Mouse (Mus musculus) forebrain, embryonic 15.5 days (tissue): Measurements from ENCODE around the gene Dnah1. TPM values are rescaled to one million over a fixed set of nuclear protein-coding genes. Genes with fewer than 3 reads are reported as not detected.

Experiments used
- ATAC-seq: fragments of 200-750 bp; cut with Nextera tagmentation; replicated peaks from 2 replicates; pipeline ENCODE4 v1.8.0; 2017; ENCODE audit warnings: mild to moderate bottlenecking, moderate TSS enrichment, moderate library complexity
- H3K27ac ChIP-seq: fragments of 300-500 bp; sonication (generic); replicated peaks from 2 replicates; pipeline ENCODE4 v1.5.1; 2015; ENCODE audit warnings: mild to moderate bottlenecking, inconsistent platforms
- H3K27me3 ChIP-seq: fragments of 300-500 bp; sonication (generic); 2 replicates; pipeline ENCODE4 v1.6.1; 2015; ENCODE audit warnings: inconsistent platforms
- H3K36me3 ChIP-seq: fragments of 300-500 bp; sonication (generic); 2 replicates; pipeline ENCODE4 v1.6.1; 2015; ENCODE audit warnings: mild to moderate bottlenecking, inconsistent platforms
- H3K4me1 ChIP-seq: fragments of 300-500 bp; sonication (generic); 2 replicates; pipeline ENCODE4 v1.6.1; 2015; ENCODE audit warnings: inconsistent platforms
- H3K4me2 ChIP-seq: fragments of 300-500 bp; sonication (generic); replicated peaks from 2 replicates; pipeline ENCODE4 v1.6.1; 2015; ENCODE audit warnings: mild to moderate bottlenecking, inconsistent platforms
- H3K4me3 ChIP-seq: fragments of 300-500 bp; sonication (generic); 2 replicates; pipeline ENCODE4 v1.5.1; 2015; ENCODE audit warnings: mild to moderate bottlenecking, inconsistent platforms
- H3K9ac ChIP-seq: fragments of 300-500 bp; sonication (generic); replicated peaks from 2 replicates; pipeline ENCODE4 v1.6.1; 2015; ENCODE audit warnings: mild to moderate bottlenecking, inconsistent platforms
- H3K9me3 ChIP-seq: fragments of 300-500 bp; sonication (generic); 2 replicates; pipeline ENCODE4 v1.6.1; 2016; ENCODE audit warnings: inconsistent platforms
- WGBS: fragments of 180-500 bp; shearing (Covaris S2); methylation state at CpG from one replicate; pipeline ENCODE4 v1.1.7; 2015; ENCODE audit warnings: mixed read lengths; 5-methylcytosine and 5-hydroxymethylcytosine counted together
- polyA plus RNA-seq: library from polyadenylated mRNA; unstranded; fragments of >200 nt; fragmentation: Nextera tagmentation; extraction: Ambion mirVana; gene quantifications from 2 replicates; pipeline ENCODE4 v1.2.1, GENCODE M21; 2015

Gene Dnah1
- polyA plus RNA-seq, 1 experiment from 2014 or later: 3.9 TPM

DNA sequence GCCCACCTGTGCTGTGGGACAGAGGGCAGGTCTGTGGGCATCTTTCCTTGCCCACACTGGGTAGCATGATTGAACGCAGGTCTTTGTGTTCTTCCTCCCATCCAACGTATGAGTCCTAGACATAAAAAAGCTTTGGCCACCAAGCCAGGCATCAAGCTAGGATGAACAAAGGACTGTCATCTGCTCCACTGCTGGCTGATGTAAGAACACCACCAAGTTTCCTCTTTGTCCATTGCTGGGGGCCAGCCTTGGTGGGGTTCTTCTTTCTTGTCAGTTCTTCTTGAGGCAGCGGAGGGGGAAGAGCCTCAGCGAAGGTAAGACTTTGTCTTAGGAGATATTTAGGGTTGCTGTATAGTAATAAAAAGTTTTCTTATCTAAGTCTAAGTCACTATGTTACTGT lies 7.3 kb upstream of the Dnah1 start:
- 86% methylated on average over 4 of the region's 4 CpGs for WGBS
- Histone ChIP-seq H3K9me3 (no peaks in the 10 kb centered on the region), H3K27ac (no peak overlapping the region), H3K27me3 (no peaks in the 10 kb centered on the region), H3K4me3 (no peak overlapping the region), H3K9ac (no peak overlapping the region), H3K36me3 (no peaks in the 10 kb centered on the region), H3K4me2 (no peak overlapping the region), H3K4me1 (peaks cover 6% of the 10 kb centered on the region)
- ATAC-seq: no peak

DNA sequence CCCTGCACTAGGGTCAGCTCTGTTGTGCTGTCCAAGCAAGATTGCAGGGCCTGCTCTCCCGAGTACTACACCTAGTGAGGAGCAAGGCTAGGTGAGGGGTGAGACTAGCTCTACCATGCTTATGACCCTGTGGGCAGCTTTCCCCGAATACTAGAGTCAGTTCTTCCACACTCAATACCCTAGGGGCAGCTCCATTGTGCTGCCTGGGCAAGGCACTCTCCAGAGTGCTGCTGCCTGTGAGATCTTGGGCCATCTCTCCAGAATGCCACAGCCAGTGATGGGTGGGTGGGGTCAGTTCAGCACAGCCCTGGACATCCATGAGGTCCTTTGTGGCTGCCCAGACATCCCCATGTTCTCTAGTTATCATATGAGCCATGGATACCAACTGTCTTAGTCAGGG lies 6.0 kb upstream of the Dnah1 start:
- Histone ChIP-seq H3K4me2 (no peak overlapping the region), H3K27ac (no peak overlapping the region), H3K4me3 (no peak overlapping the region), H3K36me3 (no peaks in the 10 kb centered on the region), H3K9me3 (no peaks in the 10 kb centered on the region), H3K4me1 (no peaks in the 10 kb centered on the region), H3K9ac (no peak overlapping the region), H3K27me3 (no peaks in the 10 kb centered on the region)
- ATAC-seq: no peak
- 58% methylated on average over 2 of the region's 2 CpGs for WGBS

DNA sequence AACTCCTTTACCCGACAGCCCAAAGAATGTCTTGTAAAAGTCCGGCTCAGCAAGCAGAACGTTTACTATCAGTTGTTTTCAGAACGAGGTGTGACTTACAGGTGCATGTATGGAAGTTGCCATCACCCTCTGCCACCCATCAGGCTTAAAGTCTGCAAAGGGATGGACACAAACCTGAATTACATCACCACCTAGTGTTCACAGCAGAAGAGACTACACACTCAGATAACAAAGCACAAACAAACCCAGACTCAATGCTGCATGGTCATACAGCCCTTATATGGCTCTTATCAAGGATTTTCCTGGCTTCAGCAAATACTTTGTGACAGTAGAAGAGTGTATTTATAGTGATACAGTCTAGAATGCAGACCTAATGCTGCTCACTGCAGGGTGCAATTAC lies 4.0 kb upstream of the Dnah1 start:
- Histone ChIP-seq H3K27me3 (no peaks in the 10 kb centered on the region), H3K36me3 (no peaks in the 10 kb centered on the region), H3K4me2 (no peak overlapping the region), H3K27ac (no peak overlapping the region), H3K4me1 (0 out of 2 replicates have a peak, but pooled peaks cover 6% of the 10 kb centered on the region), H3K9me3 (no peaks in the 10 kb centered on the region), H3K9ac (no peak overlapping the region), H3K4me3 (no peak overlapping the region)
- WGBS: 84% methylated on average over 4 of the region's 4 CpGs
- ATAC-seq: no peak

DNA sequence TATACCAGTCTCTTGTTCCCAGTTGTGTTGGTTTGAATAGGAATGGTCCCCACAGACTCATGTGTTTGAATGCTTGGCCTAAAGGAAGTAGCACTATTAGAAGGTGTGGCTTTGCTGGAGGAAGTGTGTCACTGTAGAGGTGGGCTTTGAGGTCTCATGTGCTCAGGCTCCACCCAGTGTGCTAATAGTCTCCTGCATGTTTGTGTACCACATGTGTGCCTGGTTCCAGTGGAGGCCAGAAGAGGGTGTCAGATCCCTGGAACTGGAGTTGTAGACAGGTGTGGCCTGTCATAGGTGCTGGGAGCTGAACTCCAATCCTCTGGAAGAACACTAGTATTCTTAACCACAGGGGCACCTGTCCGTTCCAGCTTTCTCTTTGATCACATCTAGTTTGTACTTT lies 3.5 kb upstream of the Dnah1 start:
- no peaks in the 10 kb centered on the region for H3K27me3 ChIP-seq
- H3K4me3 ChIP-seq: no peak overlapping the region
- H3K4me1 ChIP-seq: 0 out of 2 replicates have a peak, but pooled peaks cover 6% of the 10 kb centered on the region
- H3K36me3 ChIP-seq: no peaks in the 10 kb centered on the region
- 81% methylated on average over 1 of the region's 1 CpGs for WGBS
- H3K4me2 ChIP-seq: no peak overlapping the region
- H3K9me3 ChIP-seq: no peaks in the 10 kb centered on the region
- ATAC-seq: no peak
- no peak overlapping the region for H3K9ac ChIP-seq
- no peak overlapping the region for H3K27ac ChIP-seq

DNA sequence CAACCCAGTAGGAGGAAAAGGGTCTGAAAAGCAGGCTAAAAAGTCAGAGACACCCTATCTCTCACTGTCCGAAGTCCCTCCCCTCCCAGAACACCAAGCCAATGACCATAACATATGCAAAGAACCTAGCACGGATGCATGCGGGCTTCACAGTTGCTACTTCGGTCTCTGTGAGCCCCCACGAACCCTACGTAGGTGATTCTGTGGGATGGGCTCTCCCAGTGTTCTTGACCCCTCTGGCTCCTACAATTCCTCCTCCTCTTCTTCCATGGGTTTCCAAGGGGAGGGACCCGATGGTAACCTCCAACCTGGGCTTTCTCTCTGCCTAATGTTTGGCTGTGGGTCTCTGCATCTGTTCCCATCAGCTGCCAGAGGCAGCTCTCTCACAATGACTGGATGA lies 3.1 kb upstream of the Dnah1 start:
- no peaks in the 10 kb centered on the region for H3K36me3 ChIP-seq
- no peak overlapping the region for H3K27ac ChIP-seq
- H3K4me2 ChIP-seq: no peak overlapping the region
- H3K4me1 ChIP-seq: 0 out of 2 replicates have a peak, but pooled peaks cover 6% of the 10 kb centered on the region
- WGBS: 78% methylated on average over 7 of the region's 7 CpGs
- no peak for ATAC-seq
- H3K27me3 ChIP-seq: no peaks in the 10 kb centered on the region
- no peak overlapping the region for H3K4me3 ChIP-seq
- no peak overlapping the region for H3K9ac ChIP-seq
- no peaks in the 10 kb centered on the region for H3K9me3 ChIP-seq

DNA sequence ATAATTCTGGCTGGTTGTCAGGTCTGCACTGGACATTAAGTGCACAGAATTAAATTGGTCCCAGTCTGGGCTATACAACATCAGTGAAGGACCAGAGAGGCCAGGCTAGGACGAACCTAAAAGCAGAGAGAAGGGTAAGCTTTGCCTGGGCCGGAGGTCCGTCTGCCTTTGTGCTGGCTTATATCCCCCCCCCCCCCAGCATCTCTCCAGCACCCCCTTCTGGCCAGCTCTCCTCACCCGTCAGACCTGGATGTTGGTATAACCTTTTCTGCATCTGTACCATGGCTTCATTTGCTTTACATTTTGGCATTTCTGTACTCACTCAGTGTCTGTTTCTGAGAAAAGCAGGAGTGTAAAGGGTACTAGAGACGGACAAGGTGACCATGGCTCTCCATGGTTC lies 1.9 kb upstream of the Dnah1 start:
- Histone ChIP-seq H3K27ac (no peak overlapping the region), H3K27me3 (no peaks in the 10 kb centered on the region), H3K9me3 (no peaks in the 10 kb centered on the region), H3K36me3 (no peaks in the 10 kb centered on the region), H3K4me2 (no peak overlapping the region), H3K9ac (no peak overlapping the region), H3K4me1 (0 out of 2 replicates have a peak, but pooled peaks cover 6% of the 10 kb centered on the region), H3K4me3 (no peak overlapping the region)
- ATAC-seq: no peak
- WGBS: 54% methylated on average over 5 of the region's 5 CpGs

DNA sequence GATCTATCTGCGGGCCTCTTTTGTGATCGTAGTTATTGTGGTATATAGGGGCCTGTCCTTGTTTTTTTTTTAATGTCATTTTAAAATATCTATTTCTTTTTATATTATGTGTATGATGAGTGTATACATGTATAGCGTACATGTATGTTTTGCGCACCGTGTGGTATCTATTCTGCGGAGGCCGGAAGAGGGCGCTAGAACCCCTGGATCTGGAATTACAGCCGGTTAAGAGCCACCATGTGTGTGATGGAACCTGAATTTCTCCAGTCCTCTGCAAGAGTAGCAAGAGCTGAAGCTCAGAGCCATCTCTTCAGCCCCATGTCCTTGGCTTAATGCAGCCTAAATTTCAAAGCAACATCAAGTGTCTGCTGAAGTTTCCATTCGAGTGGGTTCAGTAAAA lies 1.2 kb upstream of the Dnah1 start:
- H3K27me3 ChIP-seq: no peaks in the 10 kb centered on the region
- H3K4me1 ChIP-seq: 0 out of 2 replicates have a peak, but pooled peaks cover 6% of the 10 kb centered on the region
- H3K4me2 ChIP-seq: no peak overlapping the region
- no peak overlapping the region for H3K27ac ChIP-seq
- no peaks in the 10 kb centered on the region for H3K9me3 ChIP-seq
- no peak overlapping the region for H3K9ac ChIP-seq
- WGBS: 74% methylated on average over 10 of the region's 10 CpGs
- no peak for ATAC-seq
- no peaks in the 10 kb centered on the region for H3K36me3 ChIP-seq
- H3K4me3 ChIP-seq: no peak overlapping the region

DNA sequence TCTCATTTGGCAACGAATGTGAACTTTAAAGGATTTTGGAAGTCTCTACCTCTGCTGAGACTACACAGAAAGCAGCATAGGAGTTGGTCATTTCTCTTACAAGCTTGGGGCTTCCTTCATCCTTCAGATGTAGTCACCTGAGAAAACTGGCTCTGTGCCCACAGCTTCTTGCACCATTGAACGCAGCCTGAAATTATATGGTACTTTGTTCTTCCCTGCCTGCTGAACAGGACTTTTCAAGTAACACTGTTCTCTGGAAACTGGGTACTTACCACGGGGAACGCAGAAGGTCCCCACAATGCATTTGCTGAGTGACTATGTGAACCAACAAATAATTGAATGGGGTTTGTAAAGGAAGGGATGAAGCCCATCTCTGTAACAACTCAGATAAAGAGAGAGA lies 507 bp downstream of the Dnah1 start:
- Histone ChIP-seq H3K27ac (no peak overlapping the region), H3K4me1 (0 out of 2 replicates have a peak, but pooled peaks cover 6% of the 10 kb centered on the region), H3K36me3 (no peaks in the 10 kb centered on the region), H3K9ac (no peak overlapping the region), H3K27me3 (no peaks in the 10 kb centered on the region), H3K4me3 (no peak overlapping the region; the same call in 1 of the 2 replicates), H3K4me2 (peak overlapping the region; percentile 43; the same call in 1 of the 2 replicates), H3K9me3 (no peaks in the 10 kb centered on the region)
- 72% methylated on average over 4 of the region's 4 CpGs for whole genome bisulfite sequencing
- ATAC-seq: no peak

DNA sequence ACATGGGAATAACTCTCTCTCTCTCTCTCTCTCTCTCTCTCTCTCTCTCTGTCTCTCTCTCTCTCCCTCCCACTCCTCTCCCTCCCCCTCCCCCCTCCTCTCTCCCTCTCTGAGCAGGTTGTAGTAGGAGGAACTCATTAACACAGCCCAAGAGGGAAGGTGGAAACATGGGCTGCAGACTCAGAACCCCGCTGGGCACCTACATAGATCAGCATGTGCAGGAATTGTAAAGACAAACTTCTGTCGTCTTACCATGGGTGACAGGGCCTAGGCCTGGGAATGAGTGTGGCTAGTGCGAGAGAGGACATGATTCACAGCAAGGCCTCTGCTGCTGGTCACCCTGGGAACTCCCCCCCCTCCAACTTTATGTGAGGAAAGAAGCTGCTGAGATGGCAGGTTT lies 1.5 kb downstream of the Dnah1 start:
- no peak overlapping the region for H3K9ac ChIP-seq
- 78% methylated on average over 3 of the region's 3 CpGs for WGBS
- H3K9me3 ChIP-seq: no peaks in the 10 kb centered on the region
- H3K4me3 ChIP-seq: no peak overlapping the region
- H3K4me1 ChIP-seq: 0 out of 2 replicates have a peak, but pooled peaks cover 6% of the 10 kb centered on the region
- H3K36me3 ChIP-seq: no peaks in the 10 kb centered on the region
- H3K27ac ChIP-seq: no peak overlapping the region
- H3K4me2 ChIP-seq: no peak overlapping the region
- ATAC-seq: no peak
- no peaks in the 10 kb centered on the region for H3K27me3 ChIP-seq

DNA sequence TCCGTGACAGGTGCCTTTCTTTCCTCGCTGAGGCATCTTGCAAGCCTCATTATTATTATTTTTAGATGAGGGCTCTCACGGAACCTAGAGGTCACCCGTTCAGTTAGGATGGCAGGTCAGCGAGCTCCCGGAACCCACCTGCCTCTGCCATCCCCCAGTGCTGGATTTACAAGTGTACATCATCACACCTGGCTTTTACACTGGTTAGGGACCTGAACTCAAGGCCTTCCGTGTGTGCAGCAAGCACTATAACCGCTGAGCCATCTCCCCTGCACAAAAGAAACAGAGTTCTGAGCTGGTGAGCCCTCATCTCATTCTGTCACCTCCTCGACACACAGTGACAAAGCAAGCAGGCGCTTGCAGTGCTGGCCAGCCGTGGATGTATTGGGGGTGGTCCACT lies 2.5 kb downstream of the Dnah1 start:
- no peak for ATAC-seq
- Histone ChIP-seq H3K9me3 (no peaks in the 10 kb centered on the region), H3K36me3 (no peaks in the 10 kb centered on the region), H3K4me3 (no peak overlapping the region), H3K27me3 (no peaks in the 10 kb centered on the region), H3K4me1 (0 out of 2 replicates have a peak, but pooled peaks cover 6% of the 10 kb centered on the region), H3K27ac (no peak overlapping the region), H3K9ac (no peak overlapping the region), H3K4me2 (no peak overlapping the region)
- 86% methylated on average over 11 of the region's 11 CpGs for WGBS

DNA sequence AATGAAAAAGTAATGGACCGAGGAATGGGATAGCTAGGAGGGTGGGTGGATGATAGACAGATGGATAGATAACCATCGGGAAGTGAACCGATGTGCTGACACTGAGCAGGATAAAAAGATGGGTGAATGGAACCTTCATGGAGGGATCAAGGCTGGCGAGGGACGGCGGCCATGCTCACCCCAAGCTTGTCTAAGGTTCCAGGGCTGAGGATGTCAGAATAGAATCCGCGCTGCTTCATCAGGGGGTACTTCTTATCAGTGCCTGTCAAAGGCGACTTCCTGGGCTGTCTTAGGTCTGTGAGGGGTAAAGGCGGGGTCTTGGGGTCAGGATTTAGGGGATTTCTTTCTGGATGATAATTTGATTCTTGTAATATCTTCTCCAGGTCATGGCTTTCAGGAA lies 4.2 kb downstream of the Dnah1 start:
- no peaks in the 10 kb centered on the region for H3K36me3 ChIP-seq
- 86% methylated on average over 10 of the region's 10 CpGs for WGBS
- ATAC-seq: no peak

DNA sequence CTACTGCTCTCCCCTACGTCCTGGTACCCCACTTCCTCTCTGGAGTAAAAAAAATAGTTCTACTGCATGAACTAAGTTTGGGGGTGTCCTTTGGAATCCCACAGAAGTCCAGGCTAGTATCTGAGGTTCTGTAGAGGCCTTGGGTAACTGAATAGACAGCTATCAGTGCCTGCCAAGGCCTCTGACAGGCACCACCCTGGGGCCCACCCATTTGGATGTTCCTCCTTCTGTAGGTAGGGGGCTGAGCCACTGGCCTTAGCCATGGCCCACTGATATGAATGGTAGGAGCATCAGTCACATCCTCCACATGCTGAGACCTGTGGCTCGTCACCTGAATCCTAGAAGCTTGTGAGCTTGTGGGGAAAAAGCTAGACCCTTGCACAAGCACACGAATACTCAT lies 5.9 kb downstream of the Dnah1 start:
- no peak overlapping the region for H3K9ac ChIP-seq
- no peak overlapping the region for H3K27ac ChIP-seq
- H3K4me2 ChIP-seq: no peak overlapping the region
- H3K36me3 ChIP-seq: no peaks in the 10 kb centered on the region
- no peaks in the 10 kb centered on the region for H3K9me3 ChIP-seq
- no peaks in the 10 kb centered on the region for H3K4me1 ChIP-seq
- no peaks in the 10 kb centered on the region for H3K27me3 ChIP-seq
- H3K4me3 ChIP-seq: no peak overlapping the region
- ATAC-seq: no peak
- 79% methylated on average over 3 of the region's 3 CpGs for WGBS

More for the DNA sequence above, 4.2 kb downstream of the Dnah1 start:
- no peak overlapping the region for H3K4me3 ChIP-seq
- 0 out of 2 replicates have a peak, but pooled peaks cover 6% of the 10 kb centered on the region for H3K4me1 ChIP-seq
- H3K9ac ChIP-seq: no peak overlapping the region
- H3K9me3 ChIP-seq: no peaks in the 10 kb centered on the region
- no peak overlapping the region for H3K27ac ChIP-seq
- H3K27me3 ChIP-seq: no peaks in the 10 kb centered on the region
- no peak overlapping the region for H3K4me2 ChIP-seq

DNA sequence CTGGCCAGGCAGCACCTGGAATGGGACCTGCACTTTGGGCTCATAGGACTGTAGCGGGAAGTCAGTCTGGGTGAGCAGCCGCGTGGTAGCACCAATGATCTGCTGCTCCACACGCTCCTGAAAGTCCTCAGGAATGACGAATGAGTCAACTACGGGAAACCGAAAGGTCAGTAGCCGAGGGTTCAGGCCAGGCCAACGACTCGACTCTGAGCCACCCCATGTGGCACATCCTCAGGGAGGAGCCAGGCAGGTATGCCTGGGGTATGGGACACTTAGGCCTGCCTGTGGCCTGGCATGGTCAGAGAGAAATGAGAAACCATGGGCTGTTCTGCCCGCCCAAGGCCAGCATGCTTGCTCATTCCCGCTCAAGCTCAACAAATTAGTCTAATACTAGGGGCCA lies 7.1 kb downstream of the Dnah1 start:
- H3K4me2 ChIP-seq: no peak overlapping the region
- H3K4me1 ChIP-seq: no peaks in the 10 kb centered on the region
- H3K27me3 ChIP-seq: no peaks in the 10 kb centered on the region
- H3K36me3 ChIP-seq: no peaks in the 10 kb centered on the region
- no peak overlapping the region for H3K4me3 ChIP-seq
- no peak for ATAC-seq
- H3K9me3 ChIP-seq: no peaks in the 10 kb centered on the region
- H3K9ac ChIP-seq: no peak overlapping the region
- no peak overlapping the region for H3K27ac ChIP-seq
- WGBS: 86% methylated on average over 12 of the region's 12 CpGs
